In the genomic region with DNA sequence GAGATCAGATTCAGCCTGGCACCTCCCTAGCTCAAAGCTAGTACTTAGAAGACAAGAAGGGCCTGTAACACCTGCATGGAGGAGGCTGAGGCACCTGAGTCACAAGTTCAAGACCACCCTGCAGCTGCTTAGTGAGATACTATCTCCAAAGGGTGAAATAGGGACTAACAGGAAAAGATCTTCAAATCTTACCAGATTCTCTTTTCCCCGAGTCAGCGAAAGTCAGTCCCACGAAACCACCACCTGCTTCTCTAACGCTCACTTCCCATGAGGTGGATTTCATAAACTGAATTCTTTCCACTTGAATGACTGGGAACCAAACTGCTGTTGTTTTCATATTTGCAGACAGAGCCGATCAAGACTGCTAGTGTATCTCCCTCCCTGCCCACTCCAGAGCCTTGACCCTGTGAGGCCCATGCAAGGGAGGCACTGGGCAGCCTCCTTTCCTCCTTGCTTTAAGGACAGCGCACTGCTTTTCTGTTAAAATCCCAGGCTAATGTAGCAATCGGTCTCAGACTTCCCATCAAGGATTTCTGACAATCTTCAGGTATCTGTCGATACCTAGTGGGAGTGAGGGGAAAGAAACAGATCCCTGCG, we compare ENCODE assay signal across 16 mouse cellular contexts. TPM values are rescaled to one million over a fixed set of nuclear protein-coding genes. Genes with fewer than 3 reads are reported as not detected.
DNase-seq lines count a peak whose midpoint lies in the region; ATAC-seq and TF ChIP-seq lines count a peak whose summit lies in the region.
"Had no signal": no experiment of that assay in that cellular context is flagged by ENCODE, and none has a peak within 500 bp of the region (broad histone marks: within the 10 kb centered on the region; RNA-seq: fewer than 3 reads in every experiment).

No protein-coding gene starts in this region.

- TF ChIP-seq POLR2A in thymus, adult 2 months (IDR thresholded peaks at IDR 0.05; ENCODE audit: control insufficient read depth, extremely low read depth, insufficient read depth, low read length, poor library complexity): no peak

- intact Hi-C loops in heart, postnatal 25 days (cut with DNase I): no loop called here
- intact Hi-C loops in left cerebral cortex, postnatal 36 days (cut with DNase I): no loop called here

- peak overlapping the region; percentile 6; the same call in 1 of the 2 replicates for H3K4me2 ChIP-seq in heart, embryonic 12.5 days
- no peak overlapping the region for H3K4me2 ChIP-seq in forebrain, embryonic 11.5 days (ENCODE audit: low read depth, low read length, severe bottlenecking)
- H3K4me2 ChIP-seq: hindbrain, embryonic 13.5 days; limb, embryonic 13.5 days; midbrain, embryonic 13.5 days had no signal

- no peak for ATAC-seq in heart, embryonic 12.5 days (ENCODE audit: insufficient number of reproducible peaks, low FRiP score)
- ATAC-seq in forebrain, embryonic 11.5 days (replicated peaks; ENCODE audit: low FRiP score): no peak
- ATAC-seq: midbrain, embryonic 13.5 days had no signal

- H3K27me3 ChIP-seq in heart, embryonic 12.5 days (replicated peaks): no peaks in the 10 kb centered on the region
- H3K27me3 ChIP-seq in thymus, adult 2 months (ENCODE audit: control insufficient read depth, insufficient read depth, low read length): no peaks in the 10 kb centered on the region
- H3K27me3 ChIP-seq in forebrain, embryonic 11.5 days (ENCODE audit: control insufficient read depth, insufficient read depth, low read length): no peaks in the 10 kb centered on the region
- H3K27me3 ChIP-seq: hindbrain, embryonic 13.5 days; limb, embryonic 13.5 days; midbrain, embryonic 13.5 days had no signal

- H3K36me3 ChIP-seq in heart, embryonic 12.5 days: no peaks in the 10 kb centered on the region
- no peaks in the 10 kb centered on the region for H3K36me3 ChIP-seq in thymus, adult 2 months (ENCODE audit: control insufficient read depth, insufficient read depth, low read length)
- H3K36me3 ChIP-seq in forebrain, embryonic 11.5 days (ENCODE audit: control insufficient read depth, insufficient read depth, low read length): no peaks in the 10 kb centered on the region
- H3K36me3 ChIP-seq: forebrain, embryonic 10.5 days; hindbrain, embryonic 13.5 days; limb, embryonic 13.5 days; midbrain, embryonic 13.5 days had no signal

- no peak overlapping the region for H3K9ac ChIP-seq in heart, embryonic 12.5 days
- H3K9ac ChIP-seq in forebrain, embryonic 11.5 days (ENCODE audit: low read length): no peak overlapping the region
- H3K9ac ChIP-seq: hindbrain, embryonic 13.5 days; limb, embryonic 13.5 days; midbrain, embryonic 13.5 days had no signal

- TF ChIP-seq CTCF in thymus, adult 2 months (IDR thresholded peaks at IDR 0.05; ENCODE audit: borderline replicate concordance, control insufficient read depth, extremely low read depth, insufficient read depth, low read length, poor library complexity): no peak

- peaks cover 63% of the 10 kb centered on the region for H3K4me1 ChIP-seq in heart, embryonic 12.5 days (replicated peaks)
- H3K4me1 ChIP-seq in thymus, adult 2 months (replicated peaks; ENCODE audit: control insufficient read depth, insufficient read depth, low read length): peaks cover 60% of the 10 kb centered on the region
- H3K4me1 ChIP-seq in forebrain, embryonic 11.5 days (replicated peaks; ENCODE audit: control insufficient read depth, insufficient read depth, low read length): peaks cover 9% of the 10 kb centered on the region

- no peak overlapping the region for H3K27ac ChIP-seq in heart, embryonic 12.5 days (ENCODE audit: poor library complexity, severe bottlenecking)
- H3K27ac ChIP-seq in thymus, adult 2 months (ENCODE audit: control insufficient read depth, insufficient read depth, low read length): peak overlapping the region; percentile 10; the same call in 1 of the 2 replicates
- H3K27ac ChIP-seq in forebrain, embryonic 11.5 days (ENCODE audit: low read depth, low read length): no peak overlapping the region
- H3K27ac ChIP-seq: forebrain, embryonic 10.5 days; heart, adult 2 months; hindbrain, embryonic 13.5 days; limb, embryonic 13.5 days; midbrain, embryonic 13.5 days had no signal

- WGBS in heart, embryonic 12.5 days: 77% methylated on average over 9 of the region's 9 CpGs
- 44% methylated on average over 9 of the region's 9 CpGs for WGBS in thymus, adult 2 months
- 88% methylated on average over 9 of the region's 9 CpGs for WGBS in forebrain, embryonic 11.5 days

- no peak for DNase-seq in heart, postnatal 25 days (ENCODE audit: low spot score)
- DNase-seq in thymus, adult 2 months: no peak
- DNase-seq in thymus, adult 18-20 months: no peak
- peak; percentile 39 for DNase-seq in induced T-regulatory cell, adult 2 months (ENCODE audit: low read depth)
- no peak for DNase-seq in left cerebral cortex, postnatal 36 days (ENCODE audit: low spot score in 2 of 2)
- DNase-seq in forebrain, embryonic 11.5 days (ENCODE audit: low spot score): no peak
- DNase-seq: cerebellum, adult 18-20 months; heart, adult 2 months; lung, postnatal 36 days; spleen, adult 18-20 months had no signal

- H3K9me3 ChIP-seq in heart, embryonic 12.5 days (replicated peaks): no peaks in the 10 kb centered on the region
- H3K9me3 ChIP-seq in forebrain, embryonic 11.5 days (ENCODE audit: control insufficient read depth, low read length): no peaks in the 10 kb centered on the region
- H3K9me3 ChIP-seq: forebrain, embryonic 10.5 days; hindbrain, embryonic 13.5 days; limb, embryonic 13.5 days; midbrain, embryonic 13.5 days had no signal

- no peak overlapping the region for H3K4me3 ChIP-seq in heart, embryonic 12.5 days
- no peak overlapping the region for H3K4me3 ChIP-seq in thymus, adult 2 months (ENCODE audit: control insufficient read depth, insufficient read depth, low read length)
- no peak overlapping the region for H3K4me3 ChIP-seq in forebrain, embryonic 11.5 days (ENCODE audit: low read depth, low read length)
- H3K4me3 ChIP-seq: forebrain, embryonic 10.5 days; heart, adult 2 months; hindbrain, embryonic 13.5 days; limb, embryonic 13.5 days; midbrain, embryonic 13.5 days had no signal

RNA-seq across cellular contexts. Expression of a gene that starts 4.0 kb away (rescaled TPM):
- polyA plus RNA-seq in heart, embryonic 12.5 days (2016; fragmentation: Nextera tagmentation; extraction: Ambion mirVana): 0.12 TPM in 1 of 2 replicates, not detected in the other
- not detected for total RNA-seq in heart, postnatal 25 days (2021)
- 0.04 and 0.05 TPM in 2 replicates for polyA plus RNA-seq in thymus, adult 2 months (2012; rRNA removed)
- not detected for total RNA-seq in left cerebral cortex, postnatal 36 days (2021)
- not detected in 2 replicates for polyA plus RNA-seq in forebrain, embryonic 11.5 days (2014; fragmentation: Nextera tagmentation; extraction: Ambion mirVana)
- total RNA-seq: heart, adult 2 months; left cerebral cortex, adult 18-20 months had no signal
- polyA plus RNA-seq: heart, adult 2 months had no signal

RNA-seq across cellular contexts. Expression of a gene that starts 6.9 kb away (rescaled TPM):
- 15.5 and 20.8 TPM in 2 replicates for polyA plus RNA-seq in heart, embryonic 12.5 days (2016; fragmentation: Nextera tagmentation; extraction: Ambion mirVana)
- total RNA-seq in heart, postnatal 25 days (2021): 10 to 100 TPM; 52.6 to 56.9 TPM
- 46.4 and 54.1 TPM in 2 replicates for polyA plus RNA-seq in thymus, adult 2 months (2012; rRNA removed)
- 10 to 100 TPM; 57.9 to 60.6 TPM for total RNA-seq in left cerebral cortex, postnatal 36 days (2021)
- polyA plus RNA-seq in forebrain, embryonic 11.5 days (2014; fragmentation: Nextera tagmentation; extraction: Ambion mirVana): 18.0 and 23.2 TPM in 2 replicates

RNA-seq across cellular contexts. Expression of a gene that starts 50.9 kb away (rescaled TPM):
- 17.7 and 19.4 TPM in 2 replicates for polyA plus RNA-seq in heart, embryonic 12.5 days (2016; fragmentation: Nextera tagmentation; extraction: Ambion mirVana)
- total RNA-seq in heart, postnatal 25 days (2021): 10 to 100 TPM; 13.6 to 14.6 TPM
- polyA plus RNA-seq in thymus, adult 2 months (2012; rRNA removed): 83.1 and 101 TPM in 2 replicates
- total RNA-seq in left cerebral cortex, postnatal 36 days (2021): 10 to 100 TPM; 60.7 to 60.8 TPM
- polyA plus RNA-seq in forebrain, embryonic 11.5 days (2014; fragmentation: Nextera tagmentation; extraction: Ambion mirVana): 41.3 and 46.6 TPM in 2 replicates

RNA-seq across cellular contexts. Expression of a gene that starts 53.6 kb away (rescaled TPM):
- polyA plus RNA-seq in heart, embryonic 12.5 days (2016; fragmentation: Nextera tagmentation; extraction: Ambion mirVana): not detected in 2 replicates
- not detected for total RNA-seq in heart, postnatal 25 days (2021)
- polyA plus RNA-seq in thymus, adult 2 months (2012; rRNA removed): not detected in 2 replicates
- total RNA-seq in left cerebral cortex, postnatal 36 days (2021): not detected
- not detected in 2 replicates for polyA plus RNA-seq in forebrain, embryonic 11.5 days (2014; fragmentation: Nextera tagmentation; extraction: Ambion mirVana)
- total RNA-seq: heart, adult 2 months; left cerebral cortex, adult 18-20 months had no signal
- polyA plus RNA-seq: forebrain, embryonic 10.5 days; heart, adult 2 months; hindbrain, embryonic 13.5 days; limb, embryonic 13.5 days; midbrain, embryonic 13.5 days had no signal
